Mouse (Mus musculus) testis, adult 2 months (tissue): ENCODE measurements around the gene Ccdc12.

ENCODE experiments used
- CTCF ChIP-seq: fragments of 200-500 bp; IDR thresholded peaks from 2 replicates; pipeline ENCODE4 v1.5.1; 2012; ENCODE audit warnings: low read depth, mild to moderate bottlenecking, inconsistent platforms, low read length, moderate library complexity; ENCODE audit not compliant: control insufficient read depth, insufficient read depth, insufficient replicate concordance
- POLR2A ChIP-seq: fragments of 200-500 bp; IDR thresholded peaks from 2 replicates; pipeline ENCODE4 v1.6.1; 2012; ENCODE audit warnings: low read depth, mild to moderate bottlenecking, inconsistent platforms, low read length, moderate library complexity; ENCODE audit not compliant: control insufficient read depth

DNA sequence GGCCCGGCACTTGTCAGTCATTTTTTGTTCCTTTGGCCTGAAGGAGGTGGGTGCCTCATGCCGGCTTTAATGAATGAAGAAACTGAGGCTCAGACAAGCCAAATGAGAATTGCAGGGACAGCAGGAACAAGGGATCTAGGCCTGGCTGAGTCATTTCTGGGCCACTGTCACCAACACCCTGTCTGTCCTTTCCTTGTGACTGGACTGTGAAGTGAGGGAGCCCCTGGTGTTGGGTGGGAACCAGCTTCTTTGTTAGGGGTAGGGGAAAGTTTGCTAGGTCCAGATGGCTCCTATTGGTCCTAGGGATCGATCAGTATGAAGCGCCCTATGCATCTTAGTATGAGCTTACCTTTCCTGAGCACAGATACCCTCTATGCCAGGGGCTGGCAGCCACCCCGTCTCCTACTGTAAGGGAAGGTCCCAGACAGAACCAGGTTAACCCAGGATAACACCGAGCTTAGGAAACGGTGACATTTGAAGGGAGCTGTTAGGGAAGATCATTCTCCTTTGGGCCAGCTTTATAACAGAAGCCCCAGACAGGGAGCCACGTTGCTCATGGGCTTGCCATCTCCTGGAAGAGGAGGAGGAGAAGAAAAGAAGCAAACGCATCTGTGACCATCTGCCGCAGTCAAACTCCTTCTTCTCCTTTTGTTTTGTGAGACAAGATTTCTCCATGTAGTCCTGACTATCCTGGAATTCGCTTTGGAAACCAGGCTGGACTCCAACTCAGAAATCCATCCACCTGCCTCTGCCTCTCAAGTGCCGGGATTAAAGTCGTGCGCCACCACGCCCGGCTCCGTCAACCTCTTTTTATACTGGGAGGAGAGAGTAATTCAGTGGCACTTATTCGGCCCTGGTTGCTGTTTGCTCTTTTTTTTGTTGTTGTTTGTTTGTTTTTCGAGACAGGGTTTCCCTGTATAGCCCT lies 1.3 kb upstream of the Ccdc12 start:
- TF ChIP-seq POLR2A (no peak), CTCF (no peak)
